Mouse (Mus musculus): ENCODE results near the gene Pcsk5. TPM values are rescaled to one million over a fixed set of nuclear protein-coding genes. Genes with fewer than 3 reads are reported as not detected.

Pcsk5 gene
- polyA plus RNA-seq, 1 experiment from 2014 or later, result 7.9 TPM

GRCm38 (mm10) chr19:17385426-17385825, 452.0 kb downstream of the Pcsk5 start:
- no peak for DNase-seq
- no peak overlapping the region for H3K4me3 ChIP-seq (replicated peaks; ENCODE audit: low read depth, low read length)
- ATAC-seq (ENCODE audit: low FRiP score, low TSS enrichment), result no peak
- H3K9ac ChIP-seq (replicated peaks; ENCODE audit: low read length), result no peak overlapping the region
- no peaks in the 10 kb centered on the region for H3K36me3 ChIP-seq (ENCODE audit: control insufficient read depth, insufficient read depth, low read length)
- no peak overlapping the region for H3K27ac ChIP-seq (replicated peaks; ENCODE audit: low read depth, low read length)
- no peaks in the 10 kb centered on the region for H3K27me3 ChIP-seq (ENCODE audit: control insufficient read depth, insufficient read depth, low read length)
- no peaks in the 10 kb centered on the region for H3K4me1 ChIP-seq (ENCODE audit: control insufficient read depth, insufficient read depth, low read length)
- no peak overlapping the region for H3K4me2 ChIP-seq (ENCODE audit: low read length)
- 25% methylated on average over 1 of the region's 1 CpGs for WGBS
- no peaks in the 10 kb centered on the region for H3K9me3 ChIP-seq (ENCODE audit: control insufficient read depth, low read length)

- no peak overlapping the region for H3K4me2 ChIP-seq (ENCODE audit: low read length)
- no peak overlapping the region for H3K4me3 ChIP-seq (replicated peaks; ENCODE audit: low read depth, low read length)
- no peaks in the 10 kb centered on the region for H3K36me3 ChIP-seq (ENCODE audit: control insufficient read depth, insufficient read depth, low read length)
- 96% methylated on average over 4 of the region's 4 CpGs for WGBS
- ATAC-seq (ENCODE audit: low FRiP score, low TSS enrichment) (no peak), DNase-seq (no peak)
- no peaks in the 10 kb centered on the region for H3K4me1 ChIP-seq (ENCODE audit: control insufficient read depth, insufficient read depth, low read length)
- H3K27me3 ChIP-seq (ENCODE audit: control insufficient read depth, insufficient read depth, low read length), result no peaks in the 10 kb centered on the region
- no peak overlapping the region for H3K27ac ChIP-seq (replicated peaks; ENCODE audit: low read depth, low read length)
- no peaks in the 10 kb centered on the region for H3K9me3 ChIP-seq (ENCODE audit: control insufficient read depth, low read length)
- H3K9ac ChIP-seq (replicated peaks; ENCODE audit: low read length), result no peak overlapping the region
Measured at GRCm38 (mm10) chr19:17385022-17385421, 452.4 kb downstream of the Pcsk5 start.

GRCm38 (mm10) chr19:17382807-17383397, 454.5 kb downstream of the Pcsk5 start:
- H3K36me3 ChIP-seq (ENCODE audit: control insufficient read depth, insufficient read depth, low read length), result no peaks in the 10 kb centered on the region
- no peak overlapping the region for H3K27ac ChIP-seq (replicated peaks; ENCODE audit: low read depth, low read length)
- H3K4me3 ChIP-seq (replicated peaks; ENCODE audit: low read depth, low read length), result no peak overlapping the region
- H3K9me3 ChIP-seq (ENCODE audit: control insufficient read depth, low read length), result no peaks in the 10 kb centered on the region
- DNase-seq (no peak), ATAC-seq (ENCODE audit: low FRiP score, low TSS enrichment) (no peak)
- no peaks in the 10 kb centered on the region for H3K4me1 ChIP-seq (ENCODE audit: control insufficient read depth, insufficient read depth, low read length)
- no peak overlapping the region for H3K9ac ChIP-seq (replicated peaks; ENCODE audit: low read length)
- no peaks in the 10 kb centered on the region for H3K27me3 ChIP-seq (ENCODE audit: control insufficient read depth, insufficient read depth, low read length)
- H3K4me2 ChIP-seq (ENCODE audit: low read length), result no peak overlapping the region
- 87% methylated on average over 6 of the region's 6 CpGs for WGBS
